Mouse (Mus musculus) hindbrain, postnatal 0 days (tissue): ENCODE results near the gene Lrrc34. TPM values are rescaled to one million over a fixed set of nuclear protein-coding genes. Genes with fewer than 3 reads are reported as not detected.
A peak's percentile ranks its signal among the peaks of the same experiment; 100 is the strongest.

Source experiments
- ATAC-seq: fragments of 200-750 bp; cut with Nextera tagmentation; 2 replicates; pipeline ENCODE4 v1.8.0; 2017; ENCODE audit warnings: mild to moderate bottlenecking, moderate TSS enrichment, moderate library complexity
- DNase-seq: peaks from one replicate; pipeline ENCODE4 v3.0.0-alpha.2; 2015; ENCODE audit warnings: low spot score
- H3K27ac ChIP-seq: fragments of 300-500 bp; sonication (generic); 2 replicates; pipeline ENCODE4 v1.5.1; 2014; ENCODE audit warnings: mild to moderate bottlenecking
- H3K27me3 ChIP-seq: fragments of 300-500 bp; sonication (generic); 2 replicates; pipeline ENCODE4 v1.6.1; 2014; ENCODE audit warnings: low read length, mixed read lengths; ENCODE audit not compliant: insufficient read depth
- H3K36me3 ChIP-seq: fragments of 300-500 bp; sonication (generic); 2 replicates; pipeline ENCODE4 v1.6.1; 2014; ENCODE audit warnings: low read length, mixed read lengths; ENCODE audit not compliant: insufficient read depth
- H3K4me1 ChIP-seq: fragments of 300-500 bp; sonication (generic); 2 replicates; pipeline ENCODE4 v1.6.1; 2014; ENCODE audit warnings: antibody characterized with exemption, low read length, mixed read lengths; ENCODE audit not compliant: insufficient read depth
- H3K4me2 ChIP-seq: fragments of 300-500 bp; sonication (generic); 2 replicates; pipeline ENCODE4 v1.6.1; 2014; ENCODE audit warnings: low read depth, mild to moderate bottlenecking, low read length, moderate library complexity, mixed read lengths
- H3K4me3 ChIP-seq: fragments of 300-500 bp; sonication (generic); 2 replicates; pipeline ENCODE4 v1.5.1; 2014; ENCODE audit warnings: low read length
- H3K9ac ChIP-seq: fragments of 300-500 bp; sonication (generic); replicated peaks from 2 replicates; pipeline ENCODE4 v1.6.1; 2014; ENCODE audit warnings: mild to moderate bottlenecking, low read length, moderate library complexity, mixed read lengths
- H3K9me3 ChIP-seq: fragments of 300-500 bp; sonication (generic); 2 replicates; pipeline ENCODE4 v1.6.1; 2016; ENCODE audit warnings: low read length, mixed read lengths
- CTCF ChIP-seq: IDR thresholded peaks from 2 replicates; pipeline ENCODE4 v1.5.1; 2016; ENCODE audit warnings: antibody characterized with exemption, control low read depth, low read depth
- WGBS: fragments of 180-500 bp; shearing (Covaris S2); extraction: QIAGEN DNeasy Blood & Tissue Kit; methylation state at CpG from one replicate; pipeline ENCODE4 v1.1.7; 2014; 5-methylcytosine and 5-hydroxymethylcytosine counted together
- polyA plus RNA-seq: library from polyadenylated mRNA; unstranded; fragments of >200 nt; fragmentation: Nextera tagmentation; extraction: Ambion mirVana; gene quantifications from 2 replicates; pipeline ENCODE4 v1.2.1, GENCODE M21; 2015
- total RNA-seq: library from RNA; depleted of rRNA; stranded (reverse); fragments of >200 nt; gene quantifications from 2 replicates; pipeline ENCODE4 v1.2.3, GENCODE M21; 2014

Gene Lrrc34
- total and polyA plus RNA-seq, 2 experiments from 2014 or later: 1.4 to 1.5 TPM

DNA sequence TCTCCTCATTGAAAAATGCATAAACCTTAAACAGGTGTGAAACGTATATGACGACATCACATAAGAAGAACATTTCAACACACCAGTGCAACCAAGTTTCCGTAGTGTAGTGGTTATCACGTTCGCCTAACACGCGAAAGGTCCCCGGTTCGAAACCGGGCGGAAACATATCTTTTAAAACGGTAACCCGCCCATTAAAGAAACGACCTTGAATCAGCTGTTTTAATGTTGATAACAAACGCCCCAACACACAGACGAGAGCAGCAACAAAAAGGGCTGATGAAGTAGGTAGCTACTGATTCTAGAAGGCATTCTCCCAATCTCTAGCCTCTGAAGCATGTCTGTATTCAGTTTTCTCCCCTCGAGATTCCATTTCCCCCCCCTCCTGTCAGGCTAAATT lies 46.5 kb downstream of the Lrrc34 start:
- ATAC-seq: peak; percentile 6; the same call in 1 of the 2 replicates
- 0 out of 2 replicates have a peak overlapping the region, but pooled peaks have one; percentile 37 for H3K27ac ChIP-seq
- peak overlapping the region; percentile 86 for H3K4me3 ChIP-seq
- no peaks in the 10 kb centered on the region for H3K4me1 ChIP-seq
- H3K36me3 ChIP-seq: 0 out of 2 replicates have a peak, but pooled peaks cover 5% of the 10 kb centered on the region
- peak overlapping the region; percentile 54 for H3K4me2 ChIP-seq
- H3K9me3 ChIP-seq: no peaks in the 10 kb centered on the region
- WGBS: 0% methylated on average over 17 of the region's 17 CpGs
- H3K9ac ChIP-seq: no peak overlapping the region; the same call in 1 of the 2 replicates
- DNase-seq: peak; percentile 92
- TF ChIP-seq CTCF: no peak
- no peaks in the 10 kb centered on the region for H3K27me3 ChIP-seq

DNA sequence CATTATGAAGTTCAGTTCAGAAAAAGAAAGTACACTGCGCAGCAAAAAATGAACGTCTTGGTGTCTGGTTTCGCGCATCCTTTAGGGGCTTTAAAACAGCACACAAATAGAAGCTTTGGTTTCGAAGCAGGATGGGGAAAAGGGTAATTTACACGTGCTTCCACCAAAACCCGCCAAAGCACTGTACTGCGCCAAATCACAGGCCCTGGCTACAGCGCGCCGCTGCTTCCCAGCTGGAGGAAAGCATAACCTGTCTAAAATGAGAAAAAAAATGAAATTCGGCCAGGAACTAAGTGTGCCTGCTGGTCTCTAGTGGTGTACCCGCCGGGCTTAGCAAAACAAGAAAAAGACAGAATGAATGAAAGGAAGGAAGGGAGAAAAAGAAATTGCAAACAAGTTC lies 47.0 kb downstream of the Lrrc34 start:
- peak; percentile 49 for DNase-seq
- no peak for ATAC-seq
- WGBS: under 1% methylated on average over 14 of the region's 14 CpGs
- TF ChIP-seq CTCF: no peak
- Histone ChIP-seq H3K27ac (peak overlapping the region; percentile 66; the same call in 1 of the 2 replicates), H3K4me3 (peak overlapping the region; percentile 86), H3K4me2 (peak overlapping the region; percentile 54), H3K36me3 (0 out of 2 replicates have a peak, but pooled peaks cover 5% of the 10 kb centered on the region), H3K27me3 (no peaks in the 10 kb centered on the region), H3K9me3 (no peaks in the 10 kb centered on the region), H3K4me1 (no peaks in the 10 kb centered on the region), H3K9ac (peak overlapping the region; percentile 55)

DNA sequence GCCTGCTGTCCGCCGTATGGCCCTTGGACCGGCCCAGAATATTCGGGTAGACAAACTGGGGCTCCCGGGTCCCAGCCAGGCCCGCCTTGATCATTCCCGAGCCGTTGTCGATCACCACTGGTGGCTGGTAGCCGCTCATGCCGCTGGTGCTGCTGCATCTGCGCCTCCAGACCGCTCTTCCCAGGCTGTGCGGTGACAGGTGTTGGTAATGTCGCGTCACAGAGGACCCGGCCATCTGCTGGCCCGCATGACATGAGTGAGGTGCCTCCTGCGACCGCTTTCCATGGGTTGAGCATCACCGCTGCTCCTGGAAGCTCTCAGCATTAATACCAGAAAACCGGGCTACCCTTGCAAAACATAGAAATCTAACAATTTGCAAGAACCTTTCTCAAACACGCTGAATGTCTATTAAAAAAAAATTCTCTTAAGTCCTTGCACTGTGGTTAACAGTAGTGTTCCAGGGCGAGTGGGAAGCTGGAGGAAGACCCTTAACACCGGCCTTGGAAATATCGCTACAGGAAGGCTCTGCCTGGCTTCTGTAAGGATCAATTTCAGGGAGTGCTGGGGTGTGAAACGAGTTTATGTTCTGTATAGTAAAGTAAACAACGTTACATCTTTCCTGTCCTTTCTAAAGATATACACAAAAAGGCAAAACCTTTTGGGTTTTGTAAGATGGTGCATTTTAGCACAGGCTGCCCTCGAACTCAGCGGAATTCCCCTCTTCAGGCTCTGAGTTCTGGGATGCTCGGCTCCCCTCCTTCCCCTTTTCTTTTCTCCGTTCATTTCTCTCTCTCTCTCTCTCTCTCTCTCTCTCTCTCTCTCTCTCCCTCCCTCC lies 47.7 kb downstream of the Lrrc34 start, which contains the start of gene Actrt3:
Actrt3 (minus strand) TSS at position 229 of the 835 bp plus-strand sequence.
- DNase-seq (peak; percentile 68), ATAC-seq (no peak)
- Histone ChIP-seq H3K27ac (peak within 1 kb of the TSS; percentile 66), H3K27me3 (no peaks in the 10 kb centered on the region), H3K4me1 (no peaks in the 10 kb centered on the region), H3K36me3 (0 out of 2 replicates have a peak, but pooled peaks cover 5% of the 10 kb centered on the region), H3K9me3 (no peaks in the 10 kb centered on the region), H3K9ac (peak within 1 kb of the TSS; percentile 55), H3K4me3 (peak within 1 kb of the TSS; percentile 86), H3K4me2 (peak within 1 kb of the TSS; percentile 54)
- TF ChIP-seq CTCF: no peak
- WGBS: 1% methylated on average over 32 of the region's 32 CpGs

DNA sequence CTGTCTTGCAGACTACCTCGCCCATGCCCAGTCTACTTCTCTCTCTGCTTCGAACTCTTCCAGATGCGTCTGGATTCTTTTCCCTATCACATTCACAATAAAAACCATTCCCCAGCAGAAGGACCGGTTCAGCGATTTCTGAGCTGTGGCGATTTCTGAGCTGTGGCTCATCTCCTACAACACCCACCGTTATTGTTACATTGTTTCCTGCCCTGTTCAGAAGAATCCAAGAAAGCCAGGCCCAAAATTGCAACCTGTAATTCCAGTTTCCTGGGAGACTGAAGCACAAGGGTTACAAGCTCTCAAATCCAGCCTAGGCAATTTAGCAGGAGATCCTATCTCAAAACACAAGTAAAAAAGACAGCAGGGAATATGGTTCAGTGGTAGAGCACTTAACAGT lies 50.4 kb downstream of the Lrrc34 start:
- H3K4me1 ChIP-seq: no peaks in the 10 kb centered on the region
- no peak for DNase-seq
- TF ChIP-seq CTCF: no peak
- no peak for ATAC-seq
- 89% methylated on average over 7 of the region's 7 CpGs for WGBS
- no peak overlapping the region for H3K27ac ChIP-seq
- no peak overlapping the region for H3K4me3 ChIP-seq
- H3K4me2 ChIP-seq: no peak overlapping the region
- H3K27me3 ChIP-seq: no peaks in the 10 kb centered on the region
- no peaks in the 10 kb centered on the region for H3K9me3 ChIP-seq
- H3K9ac ChIP-seq: no peak overlapping the region
- no peaks in the 10 kb centered on the region for H3K36me3 ChIP-seq

DNA sequence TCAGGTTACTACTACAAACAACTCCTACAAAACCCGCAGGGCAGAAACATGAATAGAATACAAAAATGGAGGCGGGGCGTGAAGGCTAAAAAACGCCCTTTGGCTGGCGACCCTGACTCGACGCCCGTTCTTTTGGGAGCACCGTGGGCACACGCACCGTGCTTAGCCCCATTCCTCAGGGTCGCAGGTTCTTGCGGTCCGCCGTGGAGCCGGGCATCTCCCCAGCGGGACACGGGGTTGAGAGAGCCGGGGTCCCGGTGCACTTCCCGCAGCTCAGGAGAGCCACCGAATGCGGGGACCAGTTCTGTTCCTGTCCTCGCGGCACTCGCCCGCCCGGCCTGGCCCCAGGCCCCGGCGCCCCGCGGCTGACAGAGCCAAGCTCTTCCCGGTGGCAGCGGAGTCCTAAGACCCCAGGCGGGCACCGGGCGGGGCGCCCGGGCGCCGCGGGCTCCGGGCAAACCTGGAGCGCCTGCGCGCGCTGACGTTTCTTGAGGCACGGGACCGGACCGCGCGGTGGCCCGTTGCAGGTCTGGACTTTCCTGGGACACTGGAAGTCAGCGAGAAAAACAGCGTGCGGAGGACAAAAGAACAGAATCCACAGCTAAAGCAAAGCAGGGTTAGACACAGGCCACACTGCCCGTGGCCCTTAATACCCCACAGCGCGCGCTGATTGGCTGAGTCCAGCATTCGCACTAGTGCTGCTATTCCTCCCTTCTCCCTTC lies 52.4 kb downstream of the Lrrc34 start:
- DNase-seq (peak; percentile 59), ATAC-seq (peak; percentile 75)
- no peaks in the 10 kb centered on the region for H3K9me3 ChIP-seq
- H3K36me3 ChIP-seq: no peaks in the 10 kb centered on the region
- H3K27me3 ChIP-seq: no peaks in the 10 kb centered on the region
- H3K9ac ChIP-seq: peak overlapping the region; percentile 75
- H3K4me3 ChIP-seq: peak overlapping the region; percentile 83
- TF ChIP-seq CTCF: no peak
- peak overlapping the region; percentile 87 for H3K4me2 ChIP-seq
- no peaks in the 10 kb centered on the region for H3K4me1 ChIP-seq
- peak overlapping the region; percentile 58 for H3K27ac ChIP-seq
- 0% methylated on average over 62 of the region's 62 CpGs for WGBS

DNA sequence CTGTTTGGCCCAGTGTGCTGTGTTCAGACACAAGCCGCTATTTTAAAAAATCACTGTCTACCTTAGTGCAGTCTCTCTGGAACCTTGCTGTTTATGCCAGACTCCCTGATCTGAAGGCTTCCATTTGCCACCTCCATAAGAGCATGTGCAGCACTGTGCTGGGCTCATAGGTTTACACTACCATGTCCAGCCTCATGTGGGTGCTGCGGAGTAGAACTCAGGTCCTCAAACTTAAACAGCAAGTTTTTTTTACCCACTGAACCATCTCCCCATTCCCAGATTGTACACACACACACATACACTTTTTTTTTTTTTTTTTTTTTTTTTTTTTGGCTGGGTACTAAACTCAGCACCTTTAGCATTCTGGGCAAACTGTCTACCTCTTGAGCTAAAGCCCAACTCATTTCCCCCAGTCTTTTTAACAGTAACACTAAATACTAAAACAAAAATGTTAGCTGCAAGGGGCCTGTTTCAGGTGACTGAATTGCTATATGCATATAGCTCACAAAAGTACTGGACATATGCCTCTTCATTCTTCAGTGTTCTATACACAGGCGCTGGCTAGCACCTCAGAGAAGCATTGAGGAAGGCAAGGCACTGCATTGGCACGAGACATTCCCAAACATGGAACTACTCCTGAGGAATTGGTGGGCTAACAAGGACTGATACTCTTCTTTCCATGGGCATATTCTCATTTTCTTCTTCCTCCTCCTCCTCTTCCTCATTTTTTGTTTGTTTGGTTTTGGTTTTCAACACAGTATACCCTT lies 53.8 kb downstream of the Lrrc34 start:
- DNase-seq: peak; percentile 14
- no peaks in the 10 kb centered on the region for H3K4me1 ChIP-seq

More for the DNA sequence above, 53.8 kb downstream of the Lrrc34 start:
- no peaks in the 10 kb centered on the region for H3K9me3 ChIP-seq
- H3K27ac ChIP-seq: no peak overlapping the region
- peak; percentile 30; the same call in 1 of the 2 replicates for TF ChIP-seq CTCF
- no peak overlapping the region for H3K4me2 ChIP-seq
- no peak overlapping the region for H3K9ac ChIP-seq
- no peaks in the 10 kb centered on the region for H3K27me3 ChIP-seq
- H3K36me3 ChIP-seq: no peaks in the 10 kb centered on the region
- no peak overlapping the region for H3K4me3 ChIP-seq
- peak; percentile 6; the same call in 1 of the 2 replicates for ATAC-seq
- WGBS: 70% methylated on average over 4 of the region's 4 CpGs
